Mouse (Mus musculus): Measurements from ENCODE around the gene Oxld1. TPM values are rescaled to one million over a fixed set of nuclear protein-coding genes. Genes with fewer than 3 reads are reported as not detected.

The Oxld1 gene
- polyA plus RNA-seq, 1 experiment from 2014 or later: 11.2 TPM

GRCm38 (mm10) chr11:120492878-120493203 lies 35.0 kb upstream of the Oxld1 start:
- peaks cover 31% of the 10 kb centered on the region for H3K4me1 ChIP-seq
- H3K4me2 ChIP-seq (replicated peaks): peak overlapping the region; percentile 85
- H3K27me3 ChIP-seq: no peaks in the 10 kb centered on the region
- ATAC-seq (ENCODE audit: insufficient number of reproducible peaks, insufficient read depth, low FRiP score, low TSS enrichment): no peak
- H3K4me3 ChIP-seq: peak overlapping the region; percentile 95
- no peaks in the 10 kb centered on the region for H3K9me3 ChIP-seq
- H3K27ac ChIP-seq: peak overlapping the region; percentile 70
- H3K36me3 ChIP-seq: peaks cover 45% of the 10 kb centered on the region
- WGBS: 22% methylated on average over 3 of the region's 3 CpGs
- peak overlapping the region; percentile 85 for H3K9ac ChIP-seq

- ATAC-seq (ENCODE audit: insufficient number of reproducible peaks, insufficient read depth, low FRiP score, low TSS enrichment): peak; percentile 10; the same call in 1 of the 2 replicates
- WGBS: under 1% methylated on average over 48 of the region's 48 CpGs
- H3K4me1 ChIP-seq: peaks cover 31% of the 10 kb centered on the region
- no peaks in the 10 kb centered on the region for H3K9me3 ChIP-seq
- no peaks in the 10 kb centered on the region for H3K27me3 ChIP-seq
- H3K9ac ChIP-seq: peak overlapping the region; percentile 85
- peak overlapping the region; percentile 74 for H3K27ac ChIP-seq
- H3K36me3 ChIP-seq: peaks cover 45% of the 10 kb centered on the region
- peak overlapping the region; percentile 85 for H3K4me2 ChIP-seq (replicated peaks)
- H3K4me3 ChIP-seq: peak overlapping the region; percentile 95
These were observed 34.4 kb upstream of the Oxld1 start for GRCm38 (mm10) chr11:120492024-120492877.

- Histone ChIP-seq H3K4me2 (replicated peaks) (peak within 1 kb of the TSS; percentile 85), H3K36me3 (peaks cover 45% of the 10 kb centered on the region), H3K9me3 (no peaks in the 10 kb centered on the region), H3K4me1 (peaks cover 31% of the 10 kb centered on the region), H3K4me3 (peak within 1 kb of the TSS; percentile 95), H3K9ac (peak within 1 kb of the TSS; percentile 85), H3K27ac (peak within 1 kb of the TSS; percentile 74), H3K27me3 (no peaks in the 10 kb centered on the region)
- ATAC-seq (ENCODE audit: insufficient number of reproducible peaks, insufficient read depth, low FRiP score, low TSS enrichment): peak; percentile 83
- WGBS: under 1% methylated on average over 35 of the region's 35 CpGs
These were observed 33.6 kb upstream of the Oxld1 start, which contains the start of gene Slc25a10 for GRCm38 (mm10) chr11:120491317-120492023. Gene Slc25a10 (plus strand): TSS chr11:120491840.

- H3K9me3 ChIP-seq: no peaks in the 10 kb centered on the region
- peaks cover 36% of the 10 kb centered on the region for H3K4me1 ChIP-seq
- WGBS: 34% methylated on average over 4 of the region's 4 CpGs
- 0 out of 2 replicates have a peak overlapping the region, but pooled peaks have one; percentile 95 for H3K4me3 ChIP-seq
- no peak overlapping the region; the same call in 1 of the 2 replicates for H3K9ac ChIP-seq
- no peaks in the 10 kb centered on the region for H3K27me3 ChIP-seq
- H3K4me2 ChIP-seq (replicated peaks): peak overlapping the region; percentile 85
- H3K36me3 ChIP-seq: peaks cover 45% of the 10 kb centered on the region
- no peak overlapping the region for H3K27ac ChIP-seq
- ATAC-seq (ENCODE audit: insufficient number of reproducible peaks, insufficient read depth, low FRiP score, low TSS enrichment): no peak
These were observed 32.6 kb upstream of the Oxld1 start for GRCm38 (mm10) chr11:120490291-120491046.

- no peaks in the 10 kb centered on the region for H3K27me3 ChIP-seq
- no peak overlapping the region for H3K9ac ChIP-seq
- WGBS: 56% methylated on average over 4 of the region's 4 CpGs
- 0 out of 2 replicates have a peak overlapping the region, but pooled peaks have one; percentile 14 for H3K27ac ChIP-seq
- H3K9me3 ChIP-seq: no peaks in the 10 kb centered on the region
- peaks cover 40% of the 10 kb centered on the region for H3K4me1 ChIP-seq
- H3K36me3 ChIP-seq: peaks cover 34% of the 10 kb centered on the region
- ATAC-seq (ENCODE audit: insufficient number of reproducible peaks, insufficient read depth, low FRiP score, low TSS enrichment): no peak
- H3K4me2 ChIP-seq (replicated peaks): no peak overlapping the region
- H3K4me3 ChIP-seq: no peak overlapping the region
These were observed 31.3 kb upstream of the Oxld1 start for GRCm38 (mm10) chr11:120489054-120489761.

GRCm38 (mm10) chr11:120488516-120488915 lies 30.6 kb upstream of the Oxld1 start:
- Histone ChIP-seq H3K4me1 (peaks cover 43% of the 10 kb centered on the region), H3K27me3 (no peaks in the 10 kb centered on the region), H3K4me3 (no peak overlapping the region), H3K27ac (no peak overlapping the region), H3K9ac (no peak overlapping the region), H3K4me2 (replicated peaks) (no peak overlapping the region), H3K9me3 (no peaks in the 10 kb centered on the region), H3K36me3 (peaks cover 36% of the 10 kb centered on the region)
- 75% methylated on average over 4 of the region's 4 CpGs for WGBS
- no peak for ATAC-seq (ENCODE audit: insufficient number of reproducible peaks, insufficient read depth, low FRiP score, low TSS enrichment)

GRCm38 (mm10) chr11:120485251-120485650 lies 27.4 kb upstream of the Oxld1 start:
- peak overlapping the region; percentile 87 for H3K4me3 ChIP-seq
- WGBS: 8% methylated on average over 10 of the region's 10 CpGs
- peaks cover 67% of the 10 kb centered on the region for H3K36me3 ChIP-seq
- H3K9ac ChIP-seq: peak overlapping the region; percentile 80
- peak overlapping the region; percentile 75 for H3K4me2 ChIP-seq (replicated peaks)
- H3K9me3 ChIP-seq: no peaks in the 10 kb centered on the region
- no peak for ATAC-seq (ENCODE audit: insufficient number of reproducible peaks, insufficient read depth, low FRiP score, low TSS enrichment)
- no peak overlapping the region for H3K27ac ChIP-seq
- H3K27me3 ChIP-seq: no peaks in the 10 kb centered on the region
- H3K4me1 ChIP-seq: peaks cover 23% of the 10 kb centered on the region

GRCm38 (mm10) chr11:120484265-120484981 lies 26.6 kb upstream of the Oxld1 start, which contains the start of gene Mrpl12:
Gene Mrpl12 (plus strand): TSS chr11:120484613.
- Histone ChIP-seq H3K4me3 (peak within 1 kb of the TSS; percentile 87), H3K4me1 (peaks cover 20% of the 10 kb centered on the region), H3K9ac (peak within 1 kb of the TSS; percentile 80), H3K4me2 (replicated peaks) (peak within 1 kb of the TSS; percentile 75), H3K9me3 (no peaks in the 10 kb centered on the region), H3K27me3 (no peaks in the 10 kb centered on the region), H3K36me3 (peaks cover 73% of the 10 kb centered on the region), H3K27ac (peak within 1 kb of the TSS; percentile 90)
- whole genome bisulfite sequencing: under 1% methylated on average over 58 of the region's 60 CpGs
- ATAC-seq (ENCODE audit: insufficient number of reproducible peaks, insufficient read depth, low FRiP score, low TSS enrichment): peak; percentile 93

GRCm38 (mm10) chr11:120483448-120483934 lies 25.6 kb upstream of the Oxld1 start:
- Histone ChIP-seq H3K4me2 (replicated peaks) (peak overlapping the region; percentile 75), H3K4me1 (peaks cover 17% of the 10 kb centered on the region), H3K27ac (peak overlapping the region; percentile 90), H3K9ac (peak overlapping the region; percentile 80), H3K4me3 (peak overlapping the region; percentile 87), H3K9me3 (no peaks in the 10 kb centered on the region), H3K27me3 (no peaks in the 10 kb centered on the region), H3K36me3 (peaks cover 77% of the 10 kb centered on the region)
- WGBS: 87% methylated on average over 7 of the region's 7 CpGs
- no peak for ATAC-seq (ENCODE audit: insufficient number of reproducible peaks, insufficient read depth, low FRiP score, low TSS enrichment)

GRCm38 (mm10) chr11:120472052-120472451 lies 14.2 kb upstream of the Oxld1 start:
- ATAC-seq (ENCODE audit: insufficient number of reproducible peaks, insufficient read depth, low FRiP score, low TSS enrichment): no peak
- peaks cover 71% of the 10 kb centered on the region for H3K36me3 ChIP-seq
- WGBS: 95% methylated on average over 6 of the region's 6 CpGs

More at GRCm38 (mm10) chr11:120472052-120472451, 14.2 kb upstream of the Oxld1 start:
- H3K4me2 ChIP-seq (replicated peaks): no peak overlapping the region
- no peak overlapping the region for H3K4me3 ChIP-seq
- no peaks in the 10 kb centered on the region for H3K27me3 ChIP-seq
- H3K27ac ChIP-seq: no peak overlapping the region
- H3K9me3 ChIP-seq: no peaks in the 10 kb centered on the region
- no peak overlapping the region for H3K9ac ChIP-seq
- peaks cover 9% of the 10 kb centered on the region for H3K4me1 ChIP-seq
